Mouse (Mus musculus) cerebellum, adult 11-12 months (tissue): Measurements from ENCODE around the gene Socs5.

Source experiments
- DNase-seq: peaks from one replicate; pipeline ENCODE4 v3.0.0; 2022

Gene Socs5

GRCm38 (mm10) chr17:87170364-87170763 lies 62.9 kb downstream of the Socs5 start:
- no peak for DNase-seq

- no peak for DNase-seq
Observed at GRCm38 (mm10) chr17:87172031-87172430, 64.6 kb downstream of the Socs5 start.

- no peak for DNase-seq
Observed at GRCm38 (mm10) chr17:87173966-87174365, 66.5 kb downstream of the Socs5 start.

GRCm38 (mm10) chr17:87174651-87175331 lies 67.3 kb downstream of the Socs5 start:
- no peak for DNase-seq

- DNase-seq, result no peak
Observed at GRCm38 (mm10) chr17:87176066-87177012, 68.9 kb downstream of the Socs5 start.

DNA sequence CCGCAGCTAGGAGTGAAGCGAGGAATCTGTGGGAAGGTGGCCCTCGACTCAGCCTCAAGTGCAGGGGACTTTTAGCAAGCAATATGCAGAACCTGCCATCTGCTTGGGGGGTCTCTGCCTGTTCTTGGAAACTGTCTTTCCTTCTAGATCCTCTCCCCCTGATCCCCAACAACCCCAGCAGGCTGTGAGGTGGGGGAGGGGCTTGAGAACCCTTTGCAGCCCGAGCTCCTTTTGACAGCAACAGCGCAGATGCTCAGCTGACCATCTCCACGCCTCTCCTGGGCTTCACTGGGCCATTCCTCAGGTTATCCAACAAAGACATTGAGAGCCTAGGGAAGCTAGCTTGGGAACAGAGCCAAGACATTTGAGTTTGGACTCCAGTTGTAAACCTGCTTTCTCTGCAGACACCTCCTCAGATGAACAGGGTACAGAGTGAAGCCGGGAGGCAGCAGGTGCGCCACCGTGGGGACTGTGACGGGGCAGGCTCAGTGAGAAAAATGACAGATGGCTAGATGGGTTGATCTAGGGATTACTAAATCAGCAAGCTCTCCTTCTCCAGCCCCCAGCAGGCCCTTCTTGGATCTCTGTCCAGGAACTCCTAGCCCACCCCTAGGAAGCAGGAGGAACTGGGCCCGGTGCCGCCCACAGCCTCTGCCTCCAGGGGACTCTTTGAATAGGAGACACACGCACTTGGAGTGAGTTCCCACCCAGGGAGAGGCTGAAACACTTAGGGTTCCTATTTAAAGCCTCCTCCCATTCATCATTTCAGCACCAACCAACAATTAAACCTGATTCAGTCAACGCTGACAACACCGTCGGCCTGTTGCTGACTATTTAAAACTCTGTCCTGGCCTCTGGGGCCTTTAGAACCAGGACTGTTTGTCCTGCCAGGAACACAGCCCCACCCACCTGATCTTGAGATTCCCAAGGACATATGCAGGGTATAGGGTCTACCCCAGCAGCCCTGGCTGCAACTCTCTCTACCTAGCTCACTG lies 71.4 kb downstream of the Socs5 start:
- peak; percentile 55 for DNase-seq

- no peak for DNase-seq
Observed at GRCm38 (mm10) chr17:87179939-87180550, 72.6 kb downstream of the Socs5 start.

GRCm38 (mm10) chr17:87181683-87182346 lies 74.3 kb downstream of the Socs5 start:
- DNase-seq, result no peak

DNA sequence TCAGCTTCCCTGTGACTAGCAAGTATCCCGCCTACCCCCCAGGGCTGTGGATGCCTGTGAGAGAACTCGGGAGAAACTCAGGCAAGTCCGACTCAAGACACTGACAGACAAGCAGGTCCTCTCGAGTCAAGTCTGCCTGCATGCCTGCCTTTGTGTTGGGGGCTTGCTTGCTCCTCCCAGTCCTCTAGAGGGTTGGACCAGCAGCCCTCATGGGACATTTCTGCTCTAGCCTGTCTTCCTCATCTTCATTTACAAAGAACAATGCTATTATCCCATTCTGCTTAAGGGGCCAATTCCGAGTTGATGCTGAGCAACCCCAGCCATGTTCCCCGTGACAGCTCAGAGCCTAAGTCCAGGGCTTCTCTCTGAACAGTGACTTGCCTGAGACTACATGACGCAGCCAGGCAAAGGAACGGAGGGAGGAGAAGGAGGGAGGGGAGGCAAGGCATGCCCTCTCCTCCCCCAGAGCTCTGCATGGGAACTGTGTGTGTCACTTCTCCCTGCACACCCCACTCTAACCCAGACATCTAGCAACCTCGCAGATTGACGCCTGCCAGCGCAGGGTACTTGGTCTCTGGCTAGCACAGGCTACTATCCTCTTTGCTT lies 78.1 kb downstream of the Socs5 start:
- DNase-seq, result no peak

DNA sequence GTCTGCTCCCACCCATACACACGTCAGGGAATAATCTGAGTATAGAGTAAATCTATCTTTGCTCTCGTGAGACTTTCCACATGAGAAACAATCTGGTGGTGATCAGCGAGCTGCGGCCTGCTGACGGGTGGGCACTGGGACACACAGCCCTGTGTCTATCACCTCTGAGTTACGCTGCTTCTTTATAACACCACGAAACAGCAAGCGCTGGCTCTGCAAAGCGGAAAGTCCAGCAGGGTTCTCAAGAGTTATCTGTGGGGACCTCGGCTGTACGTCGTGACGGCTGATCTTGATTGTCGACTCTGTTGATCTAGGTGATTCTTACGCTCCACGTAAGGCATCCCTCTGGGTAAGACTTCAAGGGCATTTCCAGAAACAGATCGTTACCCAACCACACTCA lies 79.5 kb downstream of the Socs5 start:
- no peak for DNase-seq
